Mouse (Mus musculus) lung, postnatal 0 days (tissue): ENCODE data around the gene Adamtsl4.

Experiments
- CTCF ChIP-seq: IDR thresholded peaks from 2 replicates; pipeline ENCODE4 v1.5.1; 2016; ENCODE audit warnings: antibody characterized with exemption, mild to moderate bottlenecking
- EP300 ChIP-seq: IDR thresholded peaks from 2 replicates; pipeline ENCODE4 v1.6.1; 2016; ENCODE audit warnings: antibody characterized with exemption, mild to moderate bottlenecking, control low read depth

- TF ChIP-seq CTCF, result no peak
- no peak for TF ChIP-seq EP300
These were observed 56.4 kb downstream of the Adamtsl4 start for GRCm38 (mm10) chr3:95631304-95631703.
